Mouse (Mus musculus) liver, embryonic 14.5 days (tissue): ENCODE data around the gene Mobp. TPM values are rescaled to one million over a fixed set of nuclear protein-coding genes. Genes with fewer than 3 reads are reported as not detected.

Source experiments
- ATAC-seq: fragments of 200-750 bp; cut with Nextera tagmentation; 2 replicates; pipeline ENCODE4 v1.8.0; 2017; ENCODE audit warnings: moderate number of reproducible peaks, mild to moderate bottlenecking, moderate library complexity; ENCODE audit not compliant: insufficient read depth
- DNase-seq, 3 experiments: peaks; one replicate each; pipeline ENCODE4 v3.0.0-alpha.2; 2012 to 2013; ENCODE audit warnings: low read depth in 3 of 3, low spot score in 3 of 3
- H3K27ac ChIP-seq: fragments of 300-500 bp; sonication (generic); 2 replicates; pipeline ENCODE4 v1.5.1; 2014; ENCODE audit warnings: moderate library complexity, mild to moderate bottlenecking, control low read depth, inconsistent platforms
- H3K27me3 ChIP-seq: fragments of 300-500 bp; sonication (generic); 2 replicates; pipeline ENCODE4 v1.6.1; 2014; ENCODE audit warnings: mild to moderate bottlenecking, low read length, moderate library complexity; ENCODE audit not compliant: control insufficient read depth, insufficient read depth
- H3K36me3 ChIP-seq: fragments of 300-500 bp; sonication (generic); replicated peaks from 2 replicates; pipeline ENCODE4 v1.6.1; 2014; ENCODE audit warnings: low read depth; ENCODE audit not compliant: control insufficient read depth, insufficient read depth
- H3K4me1 ChIP-seq, 2 experiments: fragments of 200-500 bp in 1 of 2; fragments of 300-500 bp in 1 of 2; sonication (generic) in 1 of 2; replicated peaks; 2 replicates each; pipeline ENCODE4 v1.6.1; 2012 to 2014; ENCODE audit warnings: antibody characterized with exemption in 1 of 2, inconsistent platforms in 1 of 2, low read length in 1 of 2; ENCODE audit not compliant: control insufficient read depth in 2 of 2, insufficient read depth in 2 of 2
- H3K4me2 ChIP-seq: fragments of 300-500 bp; sonication (generic); 2 replicates; pipeline ENCODE4 v1.6.1; 2014; ENCODE audit warnings: low read depth, mild to moderate bottlenecking, control low read depth, moderate library complexity
- H3K4me3 ChIP-seq, 2 experiments: fragments of 200-500 bp in 1 of 2; fragments of 300-500 bp in 1 of 2; sonication (generic) in 1 of 2; 2 replicates each; pipeline ENCODE4 v1.5.1; 2012 to 2014; ENCODE audit warnings: low read depth in 2 of 2, low read length in 2 of 2, mild to moderate bottlenecking in 2 of 2, control low read depth in 1 of 2, inconsistent platforms in 1 of 2, moderate library complexity in 1 of 2; ENCODE audit not compliant: insufficient read depth in 1 of 2
- H3K9ac ChIP-seq: fragments of 300-500 bp; sonication (generic); replicated peaks from 2 replicates; pipeline ENCODE4 v1.6.1; 2014; ENCODE audit warnings: mild to moderate bottlenecking, control low read depth, moderate library complexity
- H3K9me3 ChIP-seq: fragments of 300-500 bp; sonication (generic); 2 replicates; pipeline ENCODE4 v1.6.1; 2016; ENCODE audit warnings: low read length, mixed read lengths; ENCODE audit not compliant: control insufficient read depth
- CTCF ChIP-seq: IDR thresholded peaks from 2 replicates; pipeline ENCODE4 v1.5.1; 2016; ENCODE audit warnings: antibody characterized with exemption, low read depth, control low read depth
- EP300 ChIP-seq: IDR thresholded peaks from 2 replicates; pipeline ENCODE4 v1.6.1; 2016; ENCODE audit warnings: antibody characterized with exemption, low read depth
- WGBS: fragments of 180-500 bp; shearing (Covaris S2); extraction: QIAGEN DNeasy Blood & Tissue Kit; methylation state at CpG from one replicate; pipeline ENCODE4 v1.1.7; 2014; ENCODE audit not compliant: insufficient replicate concordance; 5-methylcytosine and 5-hydroxymethylcytosine counted together
- polyA plus RNA-seq, 2 experiments: library from polyadenylated mRNA; depleted of rRNA in 1 of 2; stranded (reverse) in 1 of 2; unstranded in 1 of 2; fragments of >200 nt; fragmentation: Nextera tagmentation in 1 of 2; extraction: Ambion mirVana in 1 of 2; gene quantifications; 2 replicates each; pipeline versions ENCODE4 v1.2.1 to v1.2.3; 2012 to 2014

Mobp gene
- polyA plus RNA-seq, 2 experiments: 0.01 TPM; not detected in 1

- Histone ChIP-seq H3K4me1 (peaks cover 57 to 73% of the 10 kb centered on the region in 2 experiments), H3K4me3 (peak overlapping the region; percentile 78 to 97), H3K27ac (peak overlapping the region; percentile 99), H3K4me2 (peak overlapping the region; percentile 99), H3K9me3 (no peaks in the 10 kb centered on the region), H3K36me3 (peaks cover 42% of the 10 kb centered on the region), H3K27me3 (no peaks in the 10 kb centered on the region), H3K9ac (peak overlapping the region; percentile 98)
- TF ChIP-seq EP300: peak; percentile 93
- TF ChIP-seq CTCF: peak; percentile 71
- WGBS: 12% methylated on average over 5 of the region's 5 CpGs
- ATAC-seq: peak; percentile 82
- DNase-seq: peak; percentile 90 to 94 (median 92)
Observed at GRCm38 (mm10) chr9:120115580-120115979, 33.9 kb upstream of the Mobp start.

GRCm38 (mm10) chr9:120116184-120116624 lies 33.3 kb upstream of the Mobp start:
- H3K9ac ChIP-seq: peak overlapping the region; percentile 98

GRCm38 (mm10) chr9:120118212-120118611 lies 31.3 kb upstream of the Mobp start:
- no peaks in the 10 kb centered on the region for H3K9me3 ChIP-seq
- 75% methylated on average over 4 of the region's 4 CpGs for WGBS
- H3K27ac ChIP-seq: peak overlapping the region; percentile 99
- TF ChIP-seq EP300 (no peak), CTCF (no peak)
- H3K4me1 ChIP-seq: peaks cover 34 to 50% of the 10 kb centered on the region in 2 experiments
- H3K4me3 ChIP-seq: peak overlapping the region in 1 of 2 experiments; percentile 78; a peak in 2 of 4 replicates
- peak overlapping the region; percentile 99 for H3K4me2 ChIP-seq
- H3K36me3 ChIP-seq: peaks cover 67% of the 10 kb centered on the region
- H3K27me3 ChIP-seq: no peaks in the 10 kb centered on the region
- H3K9ac ChIP-seq: peak overlapping the region; percentile 98
- DNase-seq (no peak), ATAC-seq (no peak)

More at GRCm38 (mm10) chr9:120116184-120116624, 33.3 kb upstream of the Mobp start:
- peaks cover 49% of the 10 kb centered on the region for H3K36me3 ChIP-seq
- WGBS: 11% methylated on average over 8 of the region's 8 CpGs
- DNase-seq: peak; percentile 69 to 76 (median 75)
- H3K27me3 ChIP-seq: no peaks in the 10 kb centered on the region
- peak; percentile 67 for ATAC-seq
- H3K27ac ChIP-seq: peak overlapping the region; percentile 99
- TF ChIP-seq EP300 (peak; percentile 50; the same call in 1 of the 2 replicates), CTCF (no peak)
- H3K4me2 ChIP-seq: peak overlapping the region; percentile 99
- H3K4me3 ChIP-seq: peak overlapping the region; percentile 78 to 97
- H3K4me1 ChIP-seq: peaks cover 53 to 69% of the 10 kb centered on the region in 2 experiments
- H3K9me3 ChIP-seq: no peaks in the 10 kb centered on the region

GRCm38 (mm10) chr9:120120503-120120902 lies 29.0 kb upstream of the Mobp start:
- Histone ChIP-seq H3K4me1 (peaks cover 23 to 29% of the 10 kb centered on the region in 2 experiments), H3K27ac (no peak overlapping the region), H3K4me3 (no peak overlapping the region), H3K4me2 (no peak overlapping the region), H3K27me3 (no peaks in the 10 kb centered on the region), H3K9me3 (no peaks in the 10 kb centered on the region), H3K36me3 (peaks cover 82% of the 10 kb centered on the region), H3K9ac (no peak overlapping the region)
- 92% methylated on average over 7 of the region's 7 CpGs for WGBS
- no peak for ATAC-seq
- no peak for DNase-seq
- no peak for TF ChIP-seq CTCF
- no peak for TF ChIP-seq EP300

GRCm38 (mm10) chr9:120126868-120127267 lies 22.6 kb upstream of the Mobp start:
- Histone ChIP-seq H3K9me3 (no peaks in the 10 kb centered on the region), H3K4me1 (peaks cover 13 to 15% of the 10 kb centered on the region in 2 experiments), H3K27me3 (no peaks in the 10 kb centered on the region), H3K4me3 (peak overlapping the region; percentile 20 to 100; a peak in 3 of 4 replicates), H3K9ac (peak overlapping the region; percentile 62), H3K27ac (peak overlapping the region; percentile 78), H3K4me2 (peak overlapping the region; percentile 94), H3K36me3 (peaks cover 63% of the 10 kb centered on the region)
- peak; percentile 18; the same call in 1 of the 2 replicates for ATAC-seq
- DNase-seq: no peak
- TF ChIP-seq CTCF (no peak), EP300 (no peak)
- WGBS: 26% methylated on average over 11 of the region's 11 CpGs
